Mouse (Mus musculus): ENCODE data around the gene Rnf130. TPM values are rescaled to one million over a fixed set of nuclear protein-coding genes. Genes with fewer than 3 reads are reported as not detected.
A peak's percentile ranks its signal among the peaks of the same experiment; 100 is the strongest.

Gene Rnf130
- polyA plus RNA-seq, 1 experiment from 2014 or later: 55.9 TPM

- H3K36me3 ChIP-seq (ENCODE audit: control insufficient read depth, insufficient read depth, low read length): no peaks in the 10 kb centered on the region
- H3K4me1 ChIP-seq (ENCODE audit: control insufficient read depth, insufficient read depth, low read length): no peaks in the 10 kb centered on the region
- H3K4me2 ChIP-seq (ENCODE audit: low read length): no peak overlapping the region
- ATAC-seq (no peak), DNase-seq (ENCODE audit: low spot score) (no peak)
- H3K9ac ChIP-seq (ENCODE audit: low read length): no peak overlapping the region
- no peak overlapping the region for H3K27ac ChIP-seq (ENCODE audit: low read depth, low read length)
- H3K4me3 ChIP-seq (ENCODE audit: low read depth, low read length): no peak overlapping the region
- H3K9me3 ChIP-seq (replicated peaks; ENCODE audit: control insufficient read depth, low read length): no peaks in the 10 kb centered on the region
- no peaks in the 10 kb centered on the region for H3K27me3 ChIP-seq (replicated peaks; ENCODE audit: control insufficient read depth, insufficient read depth, low read length)
- WGBS: 78% methylated on average over 5 of the region's 5 CpGs
Measured at GRCm38 (mm10) chr11:50016503-50016902, 8.6 kb upstream of the Rnf130 start.

DNA sequence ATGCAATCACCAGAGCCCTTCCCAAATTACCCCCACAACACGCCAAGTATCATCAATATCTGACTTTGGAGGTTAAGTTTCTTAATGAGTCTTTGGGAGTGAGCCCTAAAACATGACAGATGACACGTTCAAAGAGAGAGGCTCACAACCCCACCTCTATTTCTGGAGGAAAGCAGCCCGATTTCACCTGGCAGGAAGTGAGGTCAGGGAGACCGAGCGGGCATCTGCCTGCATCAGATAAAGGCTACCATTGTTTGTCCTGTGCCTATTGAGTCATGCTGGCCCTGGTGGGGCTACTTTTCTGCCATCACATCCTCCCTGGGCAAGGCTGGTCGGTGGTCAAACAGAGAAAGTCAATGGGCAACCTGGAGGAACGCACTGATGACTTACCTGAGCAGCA, 7.6 kb upstream of the Rnf130 start:
- WGBS: 81% methylated on average over 7 of the region's 7 CpGs
- ATAC-seq (no peak), DNase-seq (ENCODE audit: low spot score) (no peak)
- H3K4me2 ChIP-seq (ENCODE audit: low read length): no peak overlapping the region
- H3K9me3 ChIP-seq (replicated peaks; ENCODE audit: control insufficient read depth, low read length): no peaks in the 10 kb centered on the region
- H3K27ac ChIP-seq (ENCODE audit: low read depth, low read length): no peak overlapping the region
- no peaks in the 10 kb centered on the region for H3K36me3 ChIP-seq (ENCODE audit: control insufficient read depth, insufficient read depth, low read length)
- H3K4me1 ChIP-seq (ENCODE audit: control insufficient read depth, insufficient read depth, low read length): no peaks in the 10 kb centered on the region
- H3K9ac ChIP-seq (ENCODE audit: low read length): no peak overlapping the region
- H3K27me3 ChIP-seq (replicated peaks; ENCODE audit: control insufficient read depth, insufficient read depth, low read length): no peaks in the 10 kb centered on the region
- H3K4me3 ChIP-seq (ENCODE audit: low read depth, low read length): no peak overlapping the region

GRCm38 (mm10) chr11:50018848-50019247, 6.3 kb upstream of the Rnf130 start:
- Histone ChIP-seq H3K9ac (ENCODE audit: low read length) (no peak overlapping the region), H3K4me1 (ENCODE audit: control insufficient read depth, insufficient read depth, low read length) (no peaks in the 10 kb centered on the region), H3K4me2 (ENCODE audit: low read length) (no peak overlapping the region), H3K27me3 (replicated peaks; ENCODE audit: control insufficient read depth, insufficient read depth, low read length) (no peaks in the 10 kb centered on the region), H3K36me3 (ENCODE audit: control insufficient read depth, insufficient read depth, low read length) (no peaks in the 10 kb centered on the region), H3K27ac (ENCODE audit: low read depth, low read length) (no peak overlapping the region), H3K4me3 (ENCODE audit: low read depth, low read length) (no peak overlapping the region), H3K9me3 (replicated peaks; ENCODE audit: control insufficient read depth, low read length) (no peaks in the 10 kb centered on the region)
- ATAC-seq (no peak), DNase-seq (ENCODE audit: low spot score) (no peak)

- Histone ChIP-seq H3K9ac (ENCODE audit: low read length) (no peak overlapping the region), H3K27me3 (replicated peaks; ENCODE audit: control insufficient read depth, insufficient read depth, low read length) (no peaks in the 10 kb centered on the region), H3K4me2 (ENCODE audit: low read length) (no peak overlapping the region), H3K4me3 (ENCODE audit: low read depth, low read length) (no peak overlapping the region), H3K4me1 (ENCODE audit: control insufficient read depth, insufficient read depth, low read length) (peaks cover 5% of the 10 kb centered on the region), H3K9me3 (replicated peaks; ENCODE audit: control insufficient read depth, low read length) (no peaks in the 10 kb centered on the region), H3K36me3 (ENCODE audit: control insufficient read depth, insufficient read depth, low read length) (no peaks in the 10 kb centered on the region), H3K27ac (ENCODE audit: low read depth, low read length) (no peak overlapping the region)
- DNase-seq (ENCODE audit: low spot score) (no peak), ATAC-seq (no peak)
- 80% methylated on average over 3 of the region's 3 CpGs for WGBS
Measured at GRCm38 (mm10) chr11:50022085-50022484, 3.1 kb upstream of the Rnf130 start.

DNA sequence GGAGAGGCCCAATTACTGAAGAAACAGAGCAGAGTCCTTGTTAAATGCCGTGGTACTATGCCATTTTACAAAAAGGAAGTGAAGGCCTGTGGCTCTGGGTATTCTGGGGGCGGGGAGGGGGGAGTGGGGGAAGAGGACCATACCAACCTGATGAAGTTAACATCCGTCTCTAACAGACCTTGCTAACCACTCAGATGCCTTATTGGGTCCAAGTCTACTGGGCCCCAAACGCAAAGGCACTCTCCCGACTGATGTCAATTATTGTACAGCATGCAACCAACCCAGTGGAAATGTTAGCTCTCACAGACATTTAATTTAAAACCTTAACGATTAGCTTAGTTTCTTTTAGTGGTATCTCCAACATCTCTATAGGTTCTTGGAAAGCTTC, 707 bp upstream of the Rnf130 start:
- peak overlapping the region; percentile 95; the same call in 1 of the 2 replicates for H3K4me3 ChIP-seq (ENCODE audit: low read depth, low read length)
- H3K9ac ChIP-seq (ENCODE audit: low read length): peak overlapping the region; percentile 99; the same call in 1 of the 2 replicates
- no peak overlapping the region; the same call in 1 of the 2 replicates for H3K27ac ChIP-seq (ENCODE audit: low read depth, low read length)
- H3K9me3 ChIP-seq (replicated peaks; ENCODE audit: control insufficient read depth, low read length): no peaks in the 10 kb centered on the region
- peaks cover 27% of the 10 kb centered on the region for H3K4me1 ChIP-seq (ENCODE audit: control insufficient read depth, insufficient read depth, low read length)
- H3K27me3 ChIP-seq (replicated peaks; ENCODE audit: control insufficient read depth, insufficient read depth, low read length): no peaks in the 10 kb centered on the region
- peak overlapping the region; percentile 62 for H3K4me2 ChIP-seq (ENCODE audit: low read length)
- DNase-seq (ENCODE audit: low spot score) (no peak), ATAC-seq (peak; percentile 21)
- 60% methylated on average over 6 of the region's 6 CpGs for WGBS
- H3K36me3 ChIP-seq (ENCODE audit: control insufficient read depth, insufficient read depth, low read length): no peaks in the 10 kb centered on the region

GRCm38 (mm10) chr11:50025721-50026520, 775 bp downstream of the Rnf130 start:
- H3K4me1 ChIP-seq (ENCODE audit: control insufficient read depth, insufficient read depth, low read length): peaks cover 31% of the 10 kb centered on the region
- DNase-seq (ENCODE audit: low spot score) (peak; percentile 43), ATAC-seq (peak; percentile 18; the same call in 1 of the 2 replicates)
- no peaks in the 10 kb centered on the region for H3K27me3 ChIP-seq (replicated peaks; ENCODE audit: control insufficient read depth, insufficient read depth, low read length)
- peak overlapping the region; percentile 95 for H3K4me3 ChIP-seq (ENCODE audit: low read depth, low read length)
- H3K36me3 ChIP-seq (ENCODE audit: control insufficient read depth, insufficient read depth, low read length): no peaks in the 10 kb centered on the region
- H3K27ac ChIP-seq (ENCODE audit: low read depth, low read length): peak overlapping the region; percentile 96
- peak overlapping the region; percentile 62 for H3K4me2 ChIP-seq (ENCODE audit: low read length)
- no peaks in the 10 kb centered on the region for H3K9me3 ChIP-seq (replicated peaks; ENCODE audit: control insufficient read depth, low read length)
- H3K9ac ChIP-seq (ENCODE audit: low read length): peak overlapping the region; percentile 99
- 1% methylated on average over 24 of the region's 24 CpGs for whole genome bisulfite sequencing

- Histone ChIP-seq H3K27ac (ENCODE audit: low read depth, low read length) (no peak overlapping the region), H3K36me3 (ENCODE audit: control insufficient read depth, insufficient read depth, low read length) (no peaks in the 10 kb centered on the region), H3K4me1 (ENCODE audit: control insufficient read depth, insufficient read depth, low read length) (peaks cover 31% of the 10 kb centered on the region), H3K27me3 (replicated peaks; ENCODE audit: control insufficient read depth, insufficient read depth, low read length) (no peaks in the 10 kb centered on the region), H3K4me3 (ENCODE audit: low read depth, low read length) (peak overlapping the region; percentile 95), H3K9ac (ENCODE audit: low read length) (peak overlapping the region; percentile 99), H3K9me3 (replicated peaks; ENCODE audit: control insufficient read depth, low read length) (no peaks in the 10 kb centered on the region), H3K4me2 (ENCODE audit: low read length) (peak overlapping the region; percentile 62)
- ATAC-seq (no peak), DNase-seq (ENCODE audit: low spot score) (no peak)
- WGBS: 16% methylated on average over 3 of the region's 3 CpGs
Measured at GRCm38 (mm10) chr11:50026521-50027090, 1.5 kb downstream of the Rnf130 start.

DNA sequence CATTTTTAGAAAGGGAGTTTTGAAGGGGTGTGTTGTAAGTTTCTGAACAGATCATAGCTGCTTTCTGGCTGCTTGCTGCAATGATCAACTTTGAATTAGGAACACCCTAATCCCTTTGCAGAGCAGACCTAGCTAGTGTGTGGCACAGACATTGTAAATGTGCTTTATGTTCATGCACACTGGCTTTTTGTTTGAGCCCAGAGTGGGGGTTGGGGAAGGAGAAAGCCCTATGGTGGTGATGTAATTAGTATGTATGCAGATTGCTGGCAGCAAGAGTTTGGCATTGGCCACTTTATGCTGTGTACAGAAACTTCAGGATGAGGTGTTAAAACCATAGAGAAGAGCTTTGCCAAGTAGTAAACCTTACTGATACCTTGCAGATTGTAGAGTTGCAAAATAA, 3.3 kb downstream of the Rnf130 start:
- peak overlapping the region; percentile 95; the same call in 1 of the 2 replicates for H3K4me3 ChIP-seq (ENCODE audit: low read depth, low read length)
- peak overlapping the region; percentile 52; the same call in 1 of the 2 replicates for H3K27ac ChIP-seq (ENCODE audit: low read depth, low read length)
- peaks cover 34% of the 10 kb centered on the region for H3K4me1 ChIP-seq (ENCODE audit: control insufficient read depth, insufficient read depth, low read length)
- H3K4me2 ChIP-seq (ENCODE audit: low read length): peak overlapping the region; percentile 62
- peak; percentile 22 for ATAC-seq
- no peaks in the 10 kb centered on the region for H3K9me3 ChIP-seq (replicated peaks; ENCODE audit: control insufficient read depth, low read length)
- peak overlapping the region; percentile 48 for H3K9ac ChIP-seq (ENCODE audit: low read length)
- no peaks in the 10 kb centered on the region for H3K27me3 ChIP-seq (replicated peaks; ENCODE audit: control insufficient read depth, insufficient read depth, low read length)
- DNase-seq (ENCODE audit: low spot score): peak; percentile 87
- no peaks in the 10 kb centered on the region for H3K36me3 ChIP-seq (ENCODE audit: control insufficient read depth, insufficient read depth, low read length)

GRCm38 (mm10) chr11:50034155-50034554, 9.0 kb downstream of the Rnf130 start:
- H3K36me3 ChIP-seq (ENCODE audit: control insufficient read depth, insufficient read depth, low read length): no peaks in the 10 kb centered on the region
- H3K4me2 ChIP-seq (ENCODE audit: low read length): no peak overlapping the region
- H3K4me3 ChIP-seq (ENCODE audit: low read depth, low read length): no peak overlapping the region
- no peak for ATAC-seq
- H3K9ac ChIP-seq (ENCODE audit: low read length): no peak overlapping the region
- H3K4me1 ChIP-seq (ENCODE audit: control insufficient read depth, insufficient read depth, low read length): peaks cover 10% of the 10 kb centered on the region
- H3K27me3 ChIP-seq (replicated peaks; ENCODE audit: control insufficient read depth, insufficient read depth, low read length): no peaks in the 10 kb centered on the region
- no peaks in the 10 kb centered on the region for H3K9me3 ChIP-seq (replicated peaks; ENCODE audit: control insufficient read depth, low read length)
- DNase-seq (ENCODE audit: low spot score): no peak
- no peak overlapping the region for H3K27ac ChIP-seq (ENCODE audit: low read depth, low read length)
